Mouse (Mus musculus) lung, embryonic 14.5 days (tissue): ENCODE data around the gene Dennd4c. TPM values are rescaled to one million over a fixed set of nuclear protein-coding genes. Genes with fewer than 3 reads are reported as not detected.
"Not testable (repeated sequence)": the region's sequence is repeated elsewhere in the genome, so short reads cannot be mapped to it uniquely, and the experiment has no call there.

ENCODE experiments used
- ATAC-seq: fragments of 200-750 bp; cut with Nextera tagmentation; 2 replicates; pipeline ENCODE4 v1.8.0; 2017; ENCODE audit warnings: mild to moderate bottlenecking, moderate TSS enrichment, moderate library complexity; ENCODE audit not compliant: insufficient read depth
- DNase-seq: peaks from one replicate; pipeline ENCODE4 v3.0.0-alpha.2; 2015
- H3K27ac ChIP-seq: fragments of 300-500 bp; sonication (generic); 2 replicates; pipeline ENCODE4 v1.5.1; 2014; ENCODE audit warnings: low read depth, mild to moderate bottlenecking, moderate library complexity
- H3K27me3 ChIP-seq: fragments of 300-500 bp; sonication (generic); 2 replicates; pipeline ENCODE4 v1.6.1; 2014; ENCODE audit warnings: low read length, control low read depth; ENCODE audit not compliant: insufficient read depth
- H3K36me3 ChIP-seq: fragments of 300-500 bp; sonication (generic); 2 replicates; pipeline ENCODE4 v1.6.1; 2014; ENCODE audit warnings: control low read depth; ENCODE audit not compliant: insufficient read depth
- H3K4me1 ChIP-seq: fragments of 300-500 bp; sonication (generic); 2 replicates; pipeline ENCODE4 v1.6.1; 2014; ENCODE audit warnings: antibody characterized with exemption, control low read depth; ENCODE audit not compliant: insufficient read depth
- H3K4me2 ChIP-seq: fragments of 300-500 bp; sonication (generic); 2 replicates; pipeline ENCODE4 v1.6.1; 2014; ENCODE audit warnings: mild to moderate bottlenecking
- H3K4me3 ChIP-seq: fragments of 300-500 bp; sonication (generic); 2 replicates; pipeline ENCODE4 v1.5.1; 2014; ENCODE audit warnings: low read depth, low read length
- H3K9ac ChIP-seq: fragments of 300-500 bp; sonication (generic); 2 replicates; pipeline ENCODE4 v1.6.1; 2014
- H3K9me3 ChIP-seq: fragments of 300-500 bp; sonication (generic); 2 replicates; pipeline ENCODE4 v1.6.1; 2016; ENCODE audit warnings: low read depth, low read length, control low read depth
- CTCF ChIP-seq: IDR thresholded peaks from 2 replicates; pipeline ENCODE4 v1.5.1; 2016; ENCODE audit warnings: antibody characterized with exemption, low read depth
- WGBS: fragments of 180-500 bp; shearing (Covaris S2); extraction: QIAGEN DNeasy Blood & Tissue Kit; methylation state at CpG from one replicate; pipeline ENCODE4 v1.1.7; 2014; 5-methylcytosine and 5-hydroxymethylcytosine counted together
- polyA plus RNA-seq: library from polyadenylated mRNA; unstranded; fragments of >200 nt; fragmentation: Nextera tagmentation; extraction: Ambion mirVana; gene quantifications from 2 replicates; pipeline ENCODE4 v1.2.1, GENCODE M21; 2014

Dennd4c gene
- polyA plus RNA-seq, 1 experiment from 2014 or later, result 13.6 TPM

GRCm38 (mm10) chr4:86810604-86811003, 62.2 kb downstream of the Dennd4c start:
- TF ChIP-seq CTCF, result peak; percentile 51
- DNase-seq, result peak; percentile 31
- Histone ChIP-seq H3K4me3 (no peak overlapping the region), H3K4me2 (no peak overlapping the region), H3K4me1 (no peaks in the 10 kb centered on the region), H3K36me3 (peaks cover 48% of the 10 kb centered on the region), H3K9me3 (no peaks in the 10 kb centered on the region), H3K9ac (no peak overlapping the region), H3K27me3 (no peaks in the 10 kb centered on the region), H3K27ac (no peak overlapping the region)
- no peak for ATAC-seq
- 59% methylated on average over 2 of the region's 2 CpGs for WGBS

DNA sequence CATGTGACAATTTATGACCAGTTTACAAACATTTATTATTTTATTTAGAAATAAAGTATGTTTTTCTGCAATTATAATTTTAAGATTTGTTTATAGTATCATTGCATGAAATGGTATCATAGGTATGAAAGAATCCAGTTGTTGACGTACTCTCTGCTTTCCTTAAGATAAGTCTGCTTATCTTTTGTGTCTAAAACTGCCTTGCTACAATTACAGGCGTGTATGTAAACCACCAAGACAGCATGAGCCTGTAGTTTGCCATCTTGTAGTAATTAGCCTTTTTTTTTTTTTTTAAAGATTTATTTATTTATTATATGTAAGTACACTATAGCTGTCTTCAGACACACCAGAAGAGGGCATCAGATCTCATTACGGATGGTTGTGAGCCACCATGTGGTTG, 66.5 kb downstream of the Dennd4c start:
- ATAC-seq (no peak), DNase-seq (no peak)
- Histone ChIP-seq H3K4me1 (no peaks in the 10 kb centered on the region), H3K36me3 (peaks cover 34% of the 10 kb centered on the region), H3K27ac (no peak overlapping the region), H3K27me3 (no peaks in the 10 kb centered on the region), H3K4me2 (no peak overlapping the region), H3K4me3 (no peak overlapping the region), H3K9ac (no peak overlapping the region), H3K9me3 (no peaks in the 10 kb centered on the region)
- no peak for TF ChIP-seq CTCF
- 78% methylated on average over 2 of the region's 3 CpGs for WGBS

- ATAC-seq (no peak), DNase-seq (peak; percentile 81)
- 70% methylated on average over 2 of the region's 2 CpGs for WGBS
- H3K4me3 ChIP-seq, result no peak overlapping the region
- H3K9ac ChIP-seq, result no peak overlapping the region
- H3K9me3 ChIP-seq, result no peaks in the 10 kb centered on the region
- no peak overlapping the region for H3K4me2 ChIP-seq
- H3K4me1 ChIP-seq, result no peaks in the 10 kb centered on the region
- peak; percentile 72 for TF ChIP-seq CTCF
- H3K27ac ChIP-seq, result no peak overlapping the region
- H3K27me3 ChIP-seq, result no peaks in the 10 kb centered on the region
- H3K36me3 ChIP-seq, result peaks cover 62% of the 10 kb centered on the region
These were observed 74.8 kb downstream of the Dennd4c start for GRCm38 (mm10) chr4:86823169-86823568.

- no peak overlapping the region for H3K9ac ChIP-seq
- TF ChIP-seq CTCF, result no peak
- no peak overlapping the region for H3K4me2 ChIP-seq
- 86% methylated on average over 7 of the region's 7 CpGs for WGBS
- DNase-seq, result no peak
- no peak overlapping the region for H3K4me3 ChIP-seq
- ATAC-seq, result no peak
- no peaks in the 10 kb centered on the region for H3K9me3 ChIP-seq
- no peaks in the 10 kb centered on the region for H3K27me3 ChIP-seq
- H3K27ac ChIP-seq, result no peak overlapping the region
- no peaks in the 10 kb centered on the region for H3K4me1 ChIP-seq
- peaks cover 72% of the 10 kb centered on the region for H3K36me3 ChIP-seq
These were observed 76.8 kb downstream of the Dennd4c start for GRCm38 (mm10) chr4:86825143-86825542.

- no peaks in the 10 kb centered on the region for H3K4me1 ChIP-seq
- no peak overlapping the region for H3K27ac ChIP-seq
- H3K9me3 ChIP-seq, result no peaks in the 10 kb centered on the region
- no peak overlapping the region for H3K9ac ChIP-seq
- H3K27me3 ChIP-seq, result no peaks in the 10 kb centered on the region
- no peak overlapping the region for H3K4me3 ChIP-seq
- H3K4me2 ChIP-seq, result no peak overlapping the region
- TF ChIP-seq CTCF, result no peak
- peaks cover 56% of the 10 kb centered on the region for H3K36me3 ChIP-seq
- DNase-seq (no peak), ATAC-seq (no peak)
- 90% methylated on average over 2 of the region's 2 CpGs for WGBS
These were observed 83.5 kb downstream of the Dennd4c start for GRCm38 (mm10) chr4:86831896-86832295.

- not testable (repeated sequence) for H3K27ac ChIP-seq, DNase-seq, H3K4me2 ChIP-seq, H3K9me3 ChIP-seq, ATAC-seq, H3K4me3 ChIP-seq, H3K27me3 ChIP-seq, H3K4me1 ChIP-seq, H3K9ac ChIP-seq
- peaks cover 63% of the 10 kb centered on the region for H3K36me3 ChIP-seq
- WGBS, result 90% methylated on average over 2 of the region's 2 CpGs
These were observed 92.8 kb downstream of the Dennd4c start for GRCm38 (mm10) chr4:86841141-86841540.

- Histone ChIP-seq H3K9ac (no peak overlapping the region), H3K9me3 (no peaks in the 10 kb centered on the region), H3K27me3 (no peaks in the 10 kb centered on the region), H3K4me1 (no peaks in the 10 kb centered on the region), H3K27ac (no peak overlapping the region), H3K36me3 (peaks cover 63% of the 10 kb centered on the region), H3K4me2 (no peak overlapping the region), H3K4me3 (no peak overlapping the region)
- no peak for DNase-seq
- ATAC-seq, result no peak
- WGBS, result 97% methylated on average over 3 of the region's 3 CpGs
- TF ChIP-seq CTCF, result no peak
These were observed 97.0 kb downstream of the Dennd4c start for GRCm38 (mm10) chr4:86845384-86845783.

DNA sequence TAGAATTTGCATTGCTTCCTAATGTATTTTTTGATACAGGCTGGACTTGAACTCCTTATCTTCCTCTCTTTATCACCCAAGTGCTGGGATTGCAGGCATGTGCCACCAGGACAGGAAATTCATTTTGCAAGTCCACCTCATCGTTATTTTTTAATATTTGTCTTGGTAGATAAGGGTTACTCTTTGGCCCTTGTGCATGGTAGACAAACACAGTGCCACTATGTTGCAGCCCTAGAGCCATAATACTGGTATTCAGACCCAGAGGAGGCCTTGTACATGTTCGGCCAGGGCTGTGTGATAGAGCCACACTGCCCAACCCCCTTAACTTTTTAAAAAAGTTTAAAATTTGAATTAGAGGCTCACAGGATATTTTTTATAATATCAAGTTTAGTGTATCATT, 98.9 kb downstream of the Dennd4c start:
- ATAC-seq, result no peak

More for the DNA sequence above, 98.9 kb downstream of the Dennd4c start:
- H3K36me3 ChIP-seq, result peaks cover 56% of the 10 kb centered on the region
- H3K4me2 ChIP-seq, result no peak overlapping the region
- 65% methylated on average over 2 of the region's 2 CpGs for WGBS
- H3K4me3 ChIP-seq, result no peak overlapping the region
- H3K27me3 ChIP-seq, result no peaks in the 10 kb centered on the region
- no peaks in the 10 kb centered on the region for H3K4me1 ChIP-seq
- no peak for DNase-seq
- TF ChIP-seq CTCF, result no peak
- H3K9me3 ChIP-seq, result no peaks in the 10 kb centered on the region
- no peak overlapping the region for H3K9ac ChIP-seq
- H3K27ac ChIP-seq, result no peak overlapping the region
